Mouse (Mus musculus) 3T3-L1 (cell line): ENCODE measurements around the gene March11.

ENCODE experiments used
- DNase-seq: peaks from one replicate; pipeline ENCODE4 v3.0.0-alpha.2; 2015; ENCODE audit warnings: low read depth, low spot score

The March11 gene

DNA sequence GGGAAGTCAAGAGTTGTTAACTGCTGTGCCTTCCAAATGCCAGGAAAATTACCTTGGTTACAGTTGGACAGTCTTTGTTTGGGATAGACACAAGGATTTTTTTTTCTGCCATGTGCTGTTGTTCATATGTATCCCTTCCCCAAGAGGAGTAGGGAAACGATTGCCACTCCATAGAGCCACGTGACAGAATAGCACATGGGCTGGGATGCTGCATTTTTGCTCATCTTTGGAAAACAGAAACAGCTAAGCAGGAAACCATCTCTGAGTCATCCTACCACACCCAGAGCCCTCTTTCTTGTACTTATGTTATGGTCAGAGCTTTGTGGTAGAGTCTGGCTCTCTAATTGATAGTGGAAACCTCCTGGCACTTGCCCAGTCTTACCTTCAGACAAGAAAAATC, 65.4 kb downstream of the March11 start:
- DNase-seq: peak; percentile 85

DNA sequence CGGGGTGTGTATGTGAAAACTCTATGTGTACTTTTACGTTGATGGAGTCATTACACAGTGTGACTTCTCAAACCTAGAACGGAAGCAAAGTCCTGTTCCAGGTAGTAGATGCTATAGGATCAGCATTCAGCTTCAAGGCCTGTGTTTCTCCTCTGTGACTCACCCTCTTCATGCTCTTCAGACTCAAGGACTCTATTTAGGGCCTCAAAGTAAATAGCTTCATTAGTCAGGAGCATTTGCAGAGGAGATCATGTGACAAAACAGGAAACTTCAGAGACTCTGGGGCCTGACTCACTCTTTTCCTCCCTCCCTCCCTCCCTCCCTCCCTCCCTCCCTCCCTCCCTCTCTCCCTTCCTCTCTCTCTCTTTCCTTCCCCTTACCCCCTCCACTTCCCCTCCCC, 66.1 kb downstream of the March11 start:
- peak; percentile 64 for DNase-seq

DNA sequence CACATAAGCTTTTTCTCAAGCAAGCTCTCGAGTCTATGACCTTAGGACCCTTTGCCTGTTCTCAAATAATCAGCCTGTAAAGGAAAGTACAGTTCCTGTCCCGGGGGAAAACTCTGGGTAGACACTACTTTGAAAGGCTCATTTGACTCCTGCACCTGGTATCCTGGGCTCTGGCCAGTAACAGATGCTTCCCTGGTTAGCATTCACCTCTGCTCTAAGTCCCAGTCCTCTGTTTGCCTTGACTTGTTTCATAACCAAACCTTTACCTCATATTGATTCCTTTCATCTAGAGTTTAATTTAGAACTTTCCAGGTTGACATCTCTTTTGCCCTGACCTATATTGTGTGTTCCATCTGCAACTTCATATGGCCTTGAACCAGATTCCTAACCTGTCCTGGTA, 68.5 kb downstream of the March11 start:
- DNase-seq: no peak

DNA sequence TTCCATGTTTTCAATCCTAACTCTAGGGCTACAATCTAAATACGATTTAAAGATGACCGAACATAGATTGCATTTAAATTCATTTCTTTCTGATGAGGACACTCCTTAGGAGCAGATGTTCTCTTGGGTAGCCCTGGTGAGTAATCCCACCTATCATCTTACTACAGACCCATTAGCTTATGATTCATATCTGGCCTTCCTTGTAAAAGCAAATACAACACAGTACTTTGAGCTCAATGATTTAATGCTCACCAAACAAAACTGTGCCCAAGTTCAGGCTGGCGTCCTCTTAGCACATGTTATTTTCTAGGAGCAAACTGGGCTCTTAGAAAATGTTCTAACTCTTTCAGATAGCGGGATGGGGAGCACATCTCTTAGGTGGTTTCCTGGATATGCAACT, 70.0 kb downstream of the March11 start:
- DNase-seq: peak; percentile 68

DNA sequence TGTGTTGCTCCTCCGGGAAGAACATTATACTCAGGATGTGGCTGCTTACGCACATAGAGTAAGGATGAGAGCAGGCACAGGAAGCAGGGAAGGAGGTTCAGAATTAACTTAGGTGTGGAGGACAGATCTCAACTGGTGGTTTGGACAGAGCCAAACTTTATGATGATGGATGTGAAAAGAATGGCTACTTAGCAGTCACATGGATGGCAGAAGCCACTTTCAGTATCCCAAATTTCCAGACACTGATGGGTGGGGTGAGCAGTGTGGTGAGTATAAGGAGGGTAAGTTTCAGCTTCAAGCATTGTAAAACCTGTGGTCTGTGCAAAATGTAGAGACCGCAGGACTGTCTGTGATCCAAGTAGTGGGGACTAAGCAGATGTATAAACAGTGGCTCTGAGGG, 71.0 kb downstream of the March11 start:
- no peak for DNase-seq

DNA sequence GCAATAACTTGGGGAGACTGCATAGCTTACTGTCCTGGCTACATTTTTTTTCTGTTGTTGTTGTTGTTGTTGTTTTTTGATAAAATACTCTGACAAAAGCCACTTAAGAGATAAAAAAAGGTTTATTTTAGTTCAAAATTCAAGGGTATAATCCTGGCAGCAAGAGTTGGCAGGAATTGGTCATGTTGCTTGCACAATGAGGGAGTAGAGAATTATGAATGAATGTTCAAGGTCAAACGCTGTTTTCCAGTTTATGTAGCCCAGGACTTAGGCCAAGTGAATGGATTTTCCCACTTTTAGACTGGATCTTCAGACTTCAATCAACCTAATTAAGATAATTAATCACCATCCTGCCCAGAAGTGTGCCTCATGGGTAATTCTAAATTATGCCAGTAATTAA, 72.0 kb downstream of the March11 start:
- DNase-seq: no peak

DNA sequence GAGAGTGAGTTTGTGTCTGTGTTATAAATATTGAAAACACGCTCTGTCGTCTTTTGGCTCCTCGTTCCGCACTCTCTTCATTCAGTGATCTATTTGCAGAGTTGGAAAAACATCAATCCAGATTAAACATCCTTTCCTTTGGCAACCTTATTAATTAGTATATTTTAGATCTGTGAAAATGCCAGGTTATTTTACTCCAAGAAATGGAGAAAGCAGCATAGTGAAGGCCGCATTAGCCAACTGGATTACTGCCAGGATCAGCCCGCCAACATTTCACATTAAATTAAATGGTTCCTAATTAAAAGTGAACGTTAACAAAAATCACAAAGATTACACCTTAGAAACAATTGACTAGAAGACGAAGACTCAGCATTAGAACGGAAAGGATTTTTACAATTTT, 81.2 kb downstream of the March11 start:
- no peak for DNase-seq

DNA sequence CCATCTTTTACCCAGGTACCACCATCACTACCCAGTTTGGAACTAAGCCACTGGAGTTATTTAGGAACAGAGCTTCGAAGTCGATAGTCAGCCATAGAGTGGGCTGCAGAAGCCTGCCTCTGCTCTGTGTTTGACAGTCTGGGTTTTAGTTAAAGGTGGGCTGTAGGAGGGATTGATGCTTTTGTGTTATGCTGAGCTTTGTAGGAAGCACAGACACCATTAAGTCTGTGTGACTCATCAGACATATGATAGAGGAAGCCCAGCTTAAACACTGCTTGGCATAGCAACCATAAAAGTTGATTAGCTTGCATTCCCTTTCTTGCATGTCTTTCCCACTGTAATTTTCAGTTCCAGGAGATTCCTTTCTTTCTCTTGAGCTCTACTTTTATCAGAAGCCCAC, 87.7 kb downstream of the March11 start:
- no peak for DNase-seq

DNA sequence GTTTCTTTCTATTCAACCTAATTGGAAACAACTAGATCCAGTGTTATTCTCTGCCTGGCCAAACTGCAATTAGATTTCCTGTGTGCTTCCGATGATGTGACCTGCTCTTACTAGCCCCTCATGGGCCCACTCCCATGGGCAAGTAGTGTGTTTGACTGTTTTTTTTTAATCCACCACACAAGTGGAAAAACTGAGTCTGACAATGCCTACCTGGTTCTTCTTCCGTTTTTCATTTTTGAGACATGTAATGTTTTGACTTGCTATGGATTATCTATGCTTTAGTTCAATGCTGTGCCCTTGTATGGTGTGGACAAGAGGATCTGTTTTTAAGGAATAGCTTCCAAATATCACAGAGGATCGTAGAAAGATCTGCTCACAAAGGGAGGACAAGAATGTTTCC, 116.4 kb downstream of the March11 start:
- no peak for DNase-seq

DNA sequence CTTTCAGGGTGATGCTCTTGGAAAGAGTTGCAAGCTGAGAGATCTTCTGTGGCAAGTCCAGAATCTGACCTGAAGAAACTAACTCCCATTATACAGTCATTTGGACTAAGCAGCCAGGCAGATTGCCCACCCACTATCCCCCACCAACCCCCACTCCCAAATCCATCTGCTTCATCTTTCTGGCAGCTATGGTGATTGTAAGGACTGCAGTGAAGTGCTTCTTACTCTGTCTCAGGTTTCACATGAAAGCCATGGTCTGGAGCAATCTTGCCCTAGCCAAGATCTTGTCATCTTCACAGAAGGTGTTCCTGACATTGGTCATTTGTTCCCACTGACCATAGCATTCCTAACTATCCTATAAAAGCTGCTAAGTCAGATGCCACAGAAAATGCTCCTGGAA, 117.4 kb downstream of the March11 start:
- no peak for DNase-seq

DNA sequence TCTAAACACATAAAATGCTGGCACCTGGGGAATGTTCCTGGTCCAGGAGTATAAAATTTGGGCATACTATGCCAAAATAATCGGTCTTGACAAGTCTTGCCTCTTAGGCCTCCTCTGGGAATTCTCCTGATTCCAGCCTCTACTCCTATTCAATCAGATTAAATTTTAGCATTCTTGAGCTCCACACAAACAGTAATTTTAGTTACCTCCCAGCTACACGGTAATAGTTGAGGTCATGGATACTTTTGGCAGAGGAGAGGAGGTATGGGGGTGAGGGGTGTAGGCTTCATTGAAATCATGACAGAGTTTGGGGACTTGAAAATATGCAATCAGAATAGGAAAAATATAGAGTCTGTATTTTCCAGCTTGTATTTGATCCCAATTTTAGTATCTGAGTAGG, 121.7 kb downstream of the March11 start:
- no peak for DNase-seq

DNA sequence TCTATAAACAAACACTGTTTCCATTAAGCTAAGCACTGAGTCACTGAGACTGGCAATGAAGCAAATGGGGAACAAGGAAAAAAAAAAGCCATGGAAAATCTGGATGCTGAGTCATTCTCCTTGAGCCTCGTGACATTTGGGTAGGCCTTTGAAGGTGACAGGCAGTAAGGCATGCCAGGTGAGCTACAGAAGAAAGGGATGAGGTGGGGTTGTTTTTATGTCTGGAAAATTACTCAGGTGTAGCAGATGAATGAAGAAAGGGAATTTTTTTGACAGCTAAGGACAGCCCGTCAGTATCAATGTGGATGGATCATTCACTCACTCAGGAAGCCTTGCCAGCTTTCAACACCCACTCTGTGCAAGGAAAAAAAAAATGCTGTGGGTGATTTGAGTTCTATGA, 123.8 kb downstream of the March11 start:
- DNase-seq: peak; percentile 60

DNA sequence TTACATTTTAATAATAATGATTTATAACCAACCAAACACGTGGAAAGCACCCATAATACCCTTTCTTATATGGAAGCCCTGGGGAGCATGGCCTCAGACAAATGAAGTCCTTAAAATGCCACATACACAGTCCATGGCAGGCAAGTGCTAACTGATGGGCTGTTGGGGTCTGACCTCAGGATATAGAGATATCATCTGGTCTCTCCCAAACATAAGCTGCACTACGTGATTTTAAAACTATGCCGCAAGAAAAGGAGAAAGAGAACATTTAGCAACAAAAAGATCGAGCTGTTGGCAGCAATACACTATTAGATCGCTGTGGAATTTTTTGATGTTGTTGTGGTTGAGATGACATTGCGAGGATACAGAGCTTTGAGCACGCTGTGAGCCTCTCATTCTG, 126.9 kb downstream of the March11 start:
- peak; percentile 4 for DNase-seq

DNA sequence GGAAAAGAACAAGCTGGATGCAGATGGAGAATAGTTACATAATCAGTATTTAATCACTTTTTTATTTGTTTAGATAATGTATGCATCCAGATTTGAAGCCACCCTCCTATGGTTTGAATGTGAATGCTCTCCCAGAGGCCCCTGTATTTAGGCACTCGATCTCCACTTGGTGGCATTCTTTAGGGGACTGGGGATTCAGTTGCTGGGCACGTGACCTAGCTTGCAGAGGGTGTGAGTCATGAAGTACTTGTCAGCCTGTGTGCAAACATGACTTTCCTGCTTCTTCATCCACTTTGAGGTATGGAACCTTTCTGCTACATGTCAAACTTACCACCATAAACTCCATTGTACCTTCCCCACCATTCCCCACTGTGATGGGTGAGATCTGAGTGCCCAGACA, 128.3 kb downstream of the March11 start:
- peak; percentile 25 for DNase-seq
